Mouse (Mus musculus) adrenal gland, adult 18-20 months (tissue): ENCODE results near the gene Esr1. TPM values are rescaled to one million over a fixed set of nuclear protein-coding genes. Genes with fewer than 3 reads are reported as not detected.
"Not testable (repeated sequence)": the region's sequence is repeated elsewhere in the genome, so short reads cannot be mapped to it uniquely, and the experiment has no call there.

Experiments used
- DNase-seq, 2 experiments: peaks; one replicate each; pipeline ENCODE4 v3.0.0; 2021 to 2022; ENCODE audit warnings: low spot score in 2 of 2
- total RNA-seq, 2 experiments: library from RNA; stranded (reverse); gene quantifications; 1 replicate in 1 of 2; 2 replicates in 1 of 2; pipeline ENCODE4 v1.2.3; 2021

Esr1 gene
- total RNA-seq, 2 experiments from 2014 or later = 19.7 to 28.7 TPM

- DNase-seq = no peak
Measured at GRCm38 (mm10) chr10:4618686-4619085, 7.3 kb downstream of the Esr1 start.

- DNase-seq = not testable (repeated sequence)
Measured at GRCm38 (mm10) chr10:4619426-4619825, 8.0 kb downstream of the Esr1 start.

GRCm38 (mm10) chr10:4620596-4621504 lies 9.5 kb downstream of the Esr1 start:
- peak; percentile 55 to 61 for DNase-seq

- peak in 1 of 2 experiments; percentile 18 for DNase-seq
Measured at GRCm38 (mm10) chr10:4621505-4621815, 10.1 kb downstream of the Esr1 start.

- DNase-seq = no peak
Measured at GRCm38 (mm10) chr10:4623319-4623718, 11.9 kb downstream of the Esr1 start.

- DNase-seq = no peak
Measured at GRCm38 (mm10) chr10:4624581-4624980, 13.2 kb downstream of the Esr1 start.

- no peak for DNase-seq
Measured at GRCm38 (mm10) chr10:4625300-4625699, 13.9 kb downstream of the Esr1 start.

GRCm38 (mm10) chr10:4626432-4626831 lies 15.0 kb downstream of the Esr1 start:
- no peak for DNase-seq

- DNase-seq = no peak
Measured at GRCm38 (mm10) chr10:4626996-4627395, 15.6 kb downstream of the Esr1 start.

- no peak for DNase-seq
Measured at GRCm38 (mm10) chr10:4627415-4627814, 16.0 kb downstream of the Esr1 start.

GRCm38 (mm10) chr10:4629314-4629713 lies 17.9 kb downstream of the Esr1 start:
- no peak for DNase-seq

GRCm38 (mm10) chr10:4632211-4632704 lies 20.9 kb downstream of the Esr1 start:
- DNase-seq = no peak

- DNase-seq = no peak
Measured at GRCm38 (mm10) chr10:4633287-4634030, 22.1 kb downstream of the Esr1 start.

- DNase-seq = no peak
Measured at GRCm38 (mm10) chr10:4635740-4636139, 24.3 kb downstream of the Esr1 start.

GRCm38 (mm10) chr10:4646074-4646473 lies 34.7 kb downstream of the Esr1 start:
- no peak for DNase-seq

GRCm38 (mm10) chr10:4646851-4647250 lies 35.5 kb downstream of the Esr1 start:
- DNase-seq = no peak

- DNase-seq = no peak
Measured at GRCm38 (mm10) chr10:4665380-4665779, 54.0 kb downstream of the Esr1 start.

GRCm38 (mm10) chr10:4667006-4667405 lies 55.6 kb downstream of the Esr1 start:
- no peak for DNase-seq

GRCm38 (mm10) chr10:4670053-4670452 lies 58.7 kb downstream of the Esr1 start:
- no peak for DNase-seq

GRCm38 (mm10) chr10:4671876-4672275 lies 60.5 kb downstream of the Esr1 start:
- DNase-seq = no peak

- no peak for DNase-seq
Measured at GRCm38 (mm10) chr10:4673311-4673816, 62.0 kb downstream of the Esr1 start.
